Mouse (Mus musculus) forebrain, embryonic 11.5 days (tissue): Measurements from ENCODE around the gene Podxl2. TPM values are rescaled to one million over a fixed set of nuclear protein-coding genes. Genes with fewer than 3 reads are reported as not detected.
A peak's percentile ranks its signal among the peaks of the same experiment; 100 is the strongest.

Experiments
- ATAC-seq: fragments of 200-750 bp; cut with Nextera tagmentation; replicated peaks from 2 replicates; pipeline ENCODE4 v1.8.0; 2017; ENCODE audit warnings: moderate TSS enrichment; ENCODE audit not compliant: low FRiP score
- DNase-seq: peaks from one replicate; pipeline ENCODE4 v3.0.0-alpha.2; 2017; ENCODE audit warnings: low spot score
- H3K27ac ChIP-seq: fragments of 300-500 bp; sonication (generic); 2 replicates; pipeline ENCODE4 v1.5.1; 2014; ENCODE audit warnings: low read depth, low read length
- H3K27me3 ChIP-seq: fragments of 300-500 bp; sonication (generic); 2 replicates; pipeline ENCODE4 v1.6.1; 2014; ENCODE audit warnings: mild to moderate bottlenecking, low read length, mixed read lengths; ENCODE audit not compliant: control insufficient read depth, insufficient read depth
- H3K36me3 ChIP-seq: fragments of 300-500 bp; sonication (generic); 2 replicates; pipeline ENCODE4 v1.6.1; 2014; ENCODE audit warnings: mild to moderate bottlenecking, low read length, moderate library complexity, mixed read lengths; ENCODE audit not compliant: control insufficient read depth, insufficient read depth
- H3K4me1 ChIP-seq: fragments of 300-500 bp; sonication (generic); replicated peaks from 2 replicates; pipeline ENCODE4 v1.6.1; 2014; ENCODE audit warnings: low read length, mixed read lengths; ENCODE audit not compliant: control insufficient read depth, insufficient read depth
- H3K4me2 ChIP-seq: fragments of 300-500 bp; sonication (generic); 2 replicates; pipeline ENCODE4 v1.6.1; 2014; ENCODE audit warnings: low read depth, mild to moderate bottlenecking, low read length, moderate library complexity, mixed read lengths; ENCODE audit not compliant: severe bottlenecking
- H3K4me3 ChIP-seq: fragments of 300-500 bp; sonication (generic); 2 replicates; pipeline ENCODE4 v1.5.1; 2014; ENCODE audit warnings: low read depth, low read length
- H3K9ac ChIP-seq: fragments of 300-500 bp; sonication (generic); 2 replicates; pipeline ENCODE4 v1.6.1; 2014; ENCODE audit warnings: low read length
- H3K9me3 ChIP-seq: fragments of 300-500 bp; sonication (generic); 2 replicates; pipeline ENCODE4 v1.6.1; 2016; ENCODE audit warnings: low read length, mixed read lengths; ENCODE audit not compliant: control insufficient read depth
- WGBS: fragments of 180-500 bp; shearing (Covaris S2); extraction: QIAGEN DNeasy Blood & Tissue Kit; methylation state at CpG from one replicate; pipeline ENCODE4 v1.1.7; 2014; 5-methylcytosine and 5-hydroxymethylcytosine counted together
- polyA plus RNA-seq: library from polyadenylated mRNA; unstranded; fragments of >200 nt; fragmentation: Nextera tagmentation; extraction: Ambion mirVana; gene quantifications from 2 replicates; pipeline ENCODE4 v1.2.1, GENCODE M21; 2014

Podxl2 gene
- polyA plus RNA-seq, 1 experiment from 2014 or later, result 109 TPM

DNA sequence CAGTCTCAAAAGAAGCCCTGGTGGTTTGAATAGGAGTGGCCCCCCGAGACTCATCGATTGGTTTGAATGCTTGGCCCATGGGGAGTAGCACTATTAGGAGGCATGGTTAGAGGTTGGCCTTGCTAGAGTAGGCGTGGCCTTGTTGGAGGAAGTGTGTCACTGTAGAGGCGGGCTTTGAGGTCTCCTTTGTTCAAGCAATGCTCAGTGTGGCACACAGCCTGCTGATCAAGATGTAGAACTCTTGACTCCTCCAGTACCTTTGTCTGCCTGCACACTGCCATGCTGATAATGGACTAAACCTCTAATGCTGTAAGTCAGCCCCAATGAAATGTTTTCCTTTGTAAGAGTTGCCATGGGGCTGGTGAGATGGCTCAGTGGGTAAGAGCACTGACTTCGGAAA, 42.2 kb downstream of the Podxl2 start:
- Histone ChIP-seq H3K4me1 (no peaks in the 10 kb centered on the region), H3K4me3 (no peak overlapping the region), H3K27me3 (no peaks in the 10 kb centered on the region), H3K9me3 (no peaks in the 10 kb centered on the region), H3K27ac (no peak overlapping the region), H3K4me2 (no peak overlapping the region), H3K9ac (no peak overlapping the region), H3K36me3 (no peaks in the 10 kb centered on the region)
- WGBS, result 81% methylated on average over 5 of the region's 5 CpGs
- ATAC-seq, result peak; percentile 50
- DNase-seq, result no peak

DNA sequence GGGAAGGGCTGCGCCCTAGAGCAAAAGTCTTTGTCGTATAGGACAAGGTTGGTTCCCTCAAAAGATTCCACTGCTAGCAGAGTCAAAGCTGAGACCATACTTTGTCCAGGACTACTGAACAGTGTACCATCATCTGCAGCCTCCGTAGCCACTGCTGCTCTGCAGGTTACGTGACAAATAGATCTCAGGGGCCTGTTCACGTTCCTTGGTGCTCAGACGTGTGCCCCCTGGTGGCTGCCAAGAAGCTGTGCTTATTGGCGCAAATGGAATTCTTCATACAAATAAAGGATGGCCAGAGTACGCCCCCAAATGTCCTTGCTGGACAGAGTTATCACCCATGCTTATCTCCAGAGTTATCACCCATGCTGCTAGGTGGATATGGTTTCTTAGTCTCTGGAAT, 43.4 kb downstream of the Podxl2 start:
- no peaks in the 10 kb centered on the region for H3K27me3 ChIP-seq
- ATAC-seq, result peak; percentile 42; the same call in 1 of the 2 replicates
- no peaks in the 10 kb centered on the region for H3K36me3 ChIP-seq
- H3K9me3 ChIP-seq, result no peaks in the 10 kb centered on the region
- no peaks in the 10 kb centered on the region for H3K4me1 ChIP-seq
- H3K9ac ChIP-seq, result no peak overlapping the region
- no peak overlapping the region for H3K27ac ChIP-seq
- peak; percentile 88 for DNase-seq
- no peak overlapping the region for H3K4me2 ChIP-seq
- 27% methylated on average over 8 of the region's 8 CpGs for WGBS
- no peak overlapping the region for H3K4me3 ChIP-seq

DNA sequence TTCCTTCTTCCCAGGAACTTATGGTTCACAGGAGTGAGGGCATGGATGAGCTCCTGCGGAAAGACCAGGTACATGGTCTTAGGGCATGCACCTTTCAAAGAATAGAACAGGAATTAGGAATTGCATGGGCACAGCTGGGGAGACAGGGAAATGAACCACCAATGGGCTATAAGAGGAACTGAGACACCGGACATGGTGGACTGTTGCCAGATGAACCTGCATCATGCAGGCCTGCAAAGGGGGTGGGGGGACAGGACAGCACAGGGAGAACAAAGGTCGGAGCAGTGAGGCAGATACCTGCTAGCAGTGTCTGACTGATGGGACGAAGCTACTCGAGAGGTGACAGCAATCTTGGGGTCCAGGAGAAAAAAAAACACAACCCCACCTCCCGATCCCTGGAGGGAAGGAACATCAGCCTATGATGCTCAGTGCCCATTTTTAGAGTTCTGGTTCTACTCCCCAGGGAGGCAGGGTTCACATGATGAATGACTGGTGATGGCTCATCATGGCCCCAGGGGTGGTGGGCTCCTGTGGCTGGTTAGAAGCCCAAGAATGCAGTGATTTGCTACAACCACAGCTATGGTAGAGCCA, 44.6 kb downstream of the Podxl2 start:
- Histone ChIP-seq H3K4me2 (no peak overlapping the region), H3K4me1 (no peaks in the 10 kb centered on the region), H3K9me3 (no peaks in the 10 kb centered on the region), H3K27ac (no peak overlapping the region), H3K27me3 (no peaks in the 10 kb centered on the region), H3K4me3 (no peak overlapping the region), H3K36me3 (no peaks in the 10 kb centered on the region), H3K9ac (no peak overlapping the region)
- DNase-seq, result no peak
- 90% methylated on average over 6 of the region's 6 CpGs for WGBS
- no peak for ATAC-seq

DNA sequence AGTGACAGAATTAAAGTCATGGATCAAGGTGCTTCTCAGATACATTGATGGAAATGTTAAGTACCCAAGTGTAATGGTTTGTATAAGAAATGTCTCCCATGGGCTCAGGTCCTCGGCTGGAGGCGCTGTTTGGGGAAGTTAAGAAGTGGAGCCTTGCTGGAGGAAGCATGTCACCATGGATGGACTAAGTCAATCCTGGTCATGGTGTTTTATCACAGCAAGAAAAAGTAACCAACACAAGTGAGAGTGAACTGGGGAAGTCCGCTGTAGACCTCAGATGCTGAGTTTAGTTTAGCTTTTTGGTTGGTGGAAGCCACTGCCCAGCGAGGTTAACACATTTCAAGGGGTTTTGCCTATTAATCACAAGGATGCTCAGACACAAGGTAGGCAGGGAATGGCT, 45.3 kb downstream of the Podxl2 start:
- H3K9me3 ChIP-seq, result no peaks in the 10 kb centered on the region
- no peaks in the 10 kb centered on the region for H3K36me3 ChIP-seq
- H3K9ac ChIP-seq, result no peak overlapping the region
- H3K4me2 ChIP-seq, result no peak overlapping the region
- no peaks in the 10 kb centered on the region for H3K27me3 ChIP-seq
- WGBS, result 92% methylated on average over 4 of the region's 4 CpGs
- no peak overlapping the region for H3K27ac ChIP-seq
- no peak for ATAC-seq
- DNase-seq, result no peak
- no peaks in the 10 kb centered on the region for H3K4me1 ChIP-seq
- no peak overlapping the region for H3K4me3 ChIP-seq

DNA sequence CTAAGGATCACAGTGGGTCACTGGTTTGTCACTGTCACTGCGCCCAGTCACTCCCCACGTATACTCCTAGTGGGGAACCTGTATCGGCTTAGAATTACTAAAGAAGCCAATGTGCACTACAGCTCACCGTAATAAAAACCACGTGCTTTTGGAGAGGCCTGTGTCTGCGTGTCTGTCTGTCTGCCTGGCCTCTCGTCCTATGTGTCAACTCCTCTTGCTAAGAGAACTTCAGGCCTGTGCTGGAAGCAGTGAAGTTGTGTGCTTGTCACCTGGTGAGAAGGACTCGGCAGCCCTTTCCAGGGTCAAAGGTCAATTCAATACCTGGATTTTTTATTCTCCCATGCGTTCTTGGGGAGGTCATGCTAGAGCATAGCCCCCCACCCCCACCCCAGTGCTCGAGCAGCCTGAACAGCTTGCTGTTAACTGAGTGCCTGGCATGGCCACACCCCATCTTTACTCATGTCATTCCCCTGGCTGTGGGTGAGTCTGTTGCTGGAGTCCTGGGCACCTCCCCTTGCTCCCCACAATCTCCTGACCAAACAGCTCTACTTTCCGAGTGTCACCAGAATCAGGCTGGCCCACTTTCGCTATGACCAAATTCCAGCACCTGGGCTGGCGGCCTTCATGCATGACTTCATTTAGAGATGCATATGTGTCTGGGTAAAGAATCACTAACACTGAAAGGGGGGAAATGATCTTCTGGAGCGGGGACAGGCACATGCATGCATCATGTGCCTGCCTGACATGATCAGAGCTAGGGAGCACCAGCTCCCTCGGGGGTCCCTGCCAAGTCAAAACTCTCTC, 46.4 kb downstream of the Podxl2 start:
- no peak for DNase-seq
- Histone ChIP-seq H3K4me2 (no peak overlapping the region), H3K27ac (no peak overlapping the region), H3K36me3 (no peaks in the 10 kb centered on the region), H3K9ac (no peak overlapping the region), H3K9me3 (no peaks in the 10 kb centered on the region), H3K4me1 (no peaks in the 10 kb centered on the region), H3K27me3 (no peaks in the 10 kb centered on the region), H3K4me3 (no peak overlapping the region)
- 75% methylated on average over 15 of the region's 15 CpGs for WGBS
- ATAC-seq, result no peak

DNA sequence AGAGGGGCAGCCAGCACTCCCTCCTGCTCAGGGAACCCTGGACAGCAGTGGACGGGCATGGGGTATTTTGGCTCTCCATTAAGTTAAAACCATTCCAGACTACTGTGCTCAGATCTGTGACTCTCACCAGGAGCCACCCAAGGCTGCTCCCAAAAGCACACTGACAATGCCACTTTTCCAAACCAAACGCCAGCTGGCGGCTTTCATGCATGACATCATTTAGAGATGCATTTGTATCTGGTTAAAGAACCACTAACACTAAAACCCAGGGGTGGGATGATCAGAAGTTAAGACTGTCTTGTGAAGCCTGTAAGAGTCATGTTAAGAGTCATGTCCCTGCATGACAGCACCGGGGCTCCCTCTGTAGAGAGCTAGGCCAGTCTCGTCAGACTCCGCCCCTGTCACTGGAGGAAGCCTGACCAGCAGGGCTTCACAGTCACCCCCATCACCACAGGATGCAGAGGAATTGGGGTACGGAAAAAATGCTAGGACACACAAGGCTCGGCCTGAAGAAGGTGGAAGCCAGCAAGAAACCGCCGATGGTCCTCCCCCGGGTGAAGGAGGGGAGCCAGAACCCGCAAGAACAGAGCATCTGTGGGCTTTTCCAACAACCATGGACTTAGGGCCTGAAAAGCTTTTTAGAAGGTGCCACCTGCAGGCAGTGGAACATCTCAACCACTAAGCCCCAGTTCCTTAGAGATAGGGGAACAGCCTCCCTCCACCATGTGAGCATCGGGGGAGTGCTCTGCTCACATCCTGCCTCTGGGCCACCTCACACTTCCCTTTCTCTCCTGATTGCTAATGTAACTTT, 47.2 kb downstream of the Podxl2 start:
- no peak overlapping the region for H3K9ac ChIP-seq
- no peaks in the 10 kb centered on the region for H3K36me3 ChIP-seq
- H3K9me3 ChIP-seq, result no peaks in the 10 kb centered on the region
- ATAC-seq (no peak), DNase-seq (no peak)
- no peak overlapping the region for H3K4me2 ChIP-seq
- H3K4me1 ChIP-seq, result no peaks in the 10 kb centered on the region
- H3K27ac ChIP-seq, result no peak overlapping the region
- no peaks in the 10 kb centered on the region for H3K27me3 ChIP-seq
- no peak overlapping the region for H3K4me3 ChIP-seq
- 66% methylated on average over 13 of the region's 13 CpGs for whole genome bisulfite sequencing

DNA sequence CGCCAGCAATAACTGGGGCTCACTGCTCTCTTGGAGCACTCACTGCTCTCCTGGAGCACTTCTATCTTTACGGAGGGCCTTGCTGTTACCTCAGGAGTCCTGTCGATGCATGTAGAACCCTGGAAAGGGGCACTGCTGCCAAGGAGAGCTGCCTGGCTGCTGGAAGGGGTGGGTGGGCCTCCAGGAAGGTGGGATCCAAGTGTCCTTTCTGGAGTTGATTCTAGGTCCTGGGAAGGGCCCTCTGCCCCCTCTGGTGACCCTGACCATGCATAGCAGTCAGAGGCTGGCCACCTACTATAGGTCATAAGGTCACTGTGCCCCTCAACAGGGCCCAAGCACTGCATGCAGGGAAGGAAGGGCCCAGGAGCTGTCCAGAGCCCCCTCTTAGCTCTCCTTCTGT, 47.9 kb downstream of the Podxl2 start:
- Histone ChIP-seq H3K4me1 (no peaks in the 10 kb centered on the region), H3K27me3 (no peaks in the 10 kb centered on the region), H3K9me3 (no peaks in the 10 kb centered on the region), H3K9ac (no peak overlapping the region), H3K36me3 (no peaks in the 10 kb centered on the region), H3K4me2 (no peak overlapping the region), H3K4me3 (no peak overlapping the region), H3K27ac (no peak overlapping the region)
- no peak for DNase-seq
- no peak for ATAC-seq
- 81% methylated on average over 3 of the region's 3 CpGs for WGBS

DNA sequence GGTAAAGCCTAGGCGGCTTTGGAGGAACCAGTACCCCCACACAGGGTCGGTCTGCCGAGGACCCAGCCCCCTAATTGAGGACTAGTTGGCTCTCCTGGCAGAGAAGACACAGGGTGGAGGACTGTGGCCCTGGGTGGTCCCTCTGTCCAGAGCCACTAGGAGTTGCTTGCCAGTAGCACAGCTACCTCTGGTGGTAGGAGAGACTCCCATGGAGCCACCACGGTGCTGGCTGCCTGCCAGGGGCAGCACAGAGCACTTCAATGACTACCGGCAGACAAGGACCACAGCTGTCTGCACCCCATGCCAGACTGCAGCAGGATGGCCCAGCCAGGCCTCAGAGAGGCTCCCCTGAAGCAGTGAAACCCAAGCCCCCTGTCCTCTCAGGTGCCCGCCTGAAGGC, 48.3 kb downstream of the Podxl2 start:
- ATAC-seq (peak; percentile 64; the same call in 1 of the 2 replicates), DNase-seq (peak; percentile 78)
- 40% methylated on average over 6 of the region's 6 CpGs for WGBS
- Histone ChIP-seq H3K4me3 (no peak overlapping the region), H3K27me3 (no peaks in the 10 kb centered on the region), H3K9me3 (no peaks in the 10 kb centered on the region), H3K27ac (no peak overlapping the region), H3K4me1 (no peaks in the 10 kb centered on the region), H3K4me2 (no peak overlapping the region), H3K36me3 (no peaks in the 10 kb centered on the region), H3K9ac (no peak overlapping the region)
